Mouse (Mus musculus) bone marrow, adult 2 months (tissue): ENCODE measurements around the gene Usp38.

ENCODE experiments used
- CTCF ChIP-seq: fragments of 200-500 bp; IDR thresholded peaks from 2 replicates; pipeline ENCODE4 v1.5.1; 2011; ENCODE audit warnings: low read length, control low read depth; ENCODE audit not compliant: control insufficient read depth, insufficient read depth
- POLR2A ChIP-seq: fragments of 200-500 bp; IDR thresholded peaks from 2 replicates; pipeline ENCODE4 v1.6.1; 2011; ENCODE audit warnings: low read depth, mild to moderate bottlenecking, control low read depth, low read length, borderline replicate concordance; ENCODE audit not compliant: control insufficient read depth

DNA sequence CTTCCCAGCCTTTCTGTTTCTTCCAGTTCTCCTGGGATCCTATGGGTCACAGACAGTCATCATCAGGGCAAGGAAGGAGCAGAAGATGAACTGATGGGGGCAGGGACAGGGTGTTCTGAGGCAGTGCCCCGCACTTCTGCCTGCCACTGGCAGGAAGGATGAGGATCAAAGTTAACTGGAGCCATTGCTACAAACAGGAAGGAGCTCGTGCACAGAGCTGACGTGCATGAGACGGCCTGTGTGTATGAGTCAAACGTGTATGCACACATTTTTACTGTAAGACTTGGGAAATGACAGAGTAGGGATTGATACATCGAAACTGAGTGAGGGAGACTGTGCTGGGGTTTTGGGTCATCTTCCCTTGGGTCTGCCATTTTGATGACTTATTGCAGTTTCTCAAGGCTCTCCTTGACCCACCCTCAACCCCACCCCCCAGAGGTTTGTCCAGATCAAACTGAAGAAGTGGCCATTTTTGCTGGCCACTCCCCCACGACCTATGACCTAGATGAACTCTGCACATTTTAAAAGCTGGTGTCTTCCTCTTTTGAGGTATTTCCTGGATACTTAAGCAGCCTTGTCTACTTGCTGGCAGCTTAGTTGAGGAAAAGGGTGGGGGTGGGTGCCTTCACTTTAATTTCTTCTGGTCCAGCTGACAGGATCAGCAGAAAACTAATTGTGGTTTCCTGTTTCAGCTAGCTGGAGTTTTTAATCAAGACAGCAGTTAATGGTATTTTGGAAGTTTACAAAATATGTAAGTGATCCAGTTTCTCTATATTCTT lies 66.1 kb downstream of the Usp38 start:
- no peak for TF ChIP-seq CTCF
- no peak for TF ChIP-seq POLR2A
